Mouse (Mus musculus) megakaryocyte, embryonic 14.5 days (primary cell): ENCODE data around the gene Cbarp.

Source experiments
- FLI1 ChIP-seq: IDR thresholded peaks from 2 replicates; pipeline ENCODE4 v1.6.1; 2012; ENCODE audit warnings: low read length, inconsistent platforms, mixed read lengths
- GATA1 ChIP-seq: IDR thresholded peaks from 3 replicates; pipeline ENCODE4 v1.6.1; 2012; ENCODE audit warnings: mixed read lengths, low read length, inconsistent platforms, borderline replicate concordance

GRCm38 (mm10) chr10:80159021-80159560, 18.5 kb upstream of the Cbarp start:
- no peak for TF ChIP-seq GATA1
- no peak for TF ChIP-seq FLI1
